Mouse (Mus musculus): ENCODE measurements at regions not wholly inside any gene's neighbourhood (a gene's known extent, or its start where the extent isn't known, plus 50 kb on each side); places are given as distances from the start of the nearest gene placed in this dataset.

GRCm38 (mm10) chr2:160208295-160208694 lies 125.7 kb downstream of the Gm826 start:
- Histone ChIP-seq H3K36me3 (ENCODE audit: control insufficient read depth in 1 of 2, insufficient read depth in 2 of 2, low read length in 2 of 2) (no peaks in the 10 kb centered on the region), H3K27ac (ENCODE audit: control insufficient read depth, low read depth, low read length) (no peak overlapping the region), H3K4me3 (ENCODE audit: control insufficient read depth in 1 of 2, insufficient read depth in 1 of 2, low read depth in 2 of 2, low read length in 2 of 2) (no peak overlapping the region), H3K9me3 (replicated peaks; ENCODE audit: insufficient read depth, low read length) (no peaks in the 10 kb centered on the region), H3K79me2 (ENCODE audit: control insufficient read depth, insufficient read depth, low read length, poor library complexity) (no peaks in the 10 kb centered on the region), H3K27me3 (ENCODE audit: control insufficient read depth in 1 of 2, insufficient read depth in 2 of 2, low read length in 2 of 2) (no peaks in the 10 kb centered on the region), H3K4me1 (ENCODE audit: control insufficient read depth in 1 of 2, insufficient read depth in 2 of 2, low read length in 2 of 2) (no peaks in the 10 kb centered on the region), H3K9ac (ENCODE audit: control insufficient read depth, low read depth, low read length, poor library complexity, severe bottlenecking) (no peak overlapping the region)
- no peak for DNase-seq (ENCODE audit: low read depth, low spot score)
- TF ChIP-seq TAL1 (IDR thresholded peaks at IDR 0.05; ENCODE audit: low read length): no peak
- TF ChIP-seq NELFE (IDR thresholded peaks at IDR 0.05; ENCODE audit: low read depth, low read length): no peak

- DNase-seq (ENCODE audit: low read depth, low spot score): no peak
Observed at GRCm38 (mm10) chr2:160207226-160207625, 126.7 kb downstream of the Gm826 start.

GRCm38 (mm10) chr2:160192661-160193060 lies 141.3 kb downstream of the Gm826 start:
- Histone ChIP-seq H3K4me1 (ENCODE audit: control insufficient read depth in 1 of 2, insufficient read depth in 2 of 2, low read length in 2 of 2) (no peaks in the 10 kb centered on the region), H3K27ac (ENCODE audit: control insufficient read depth, low read depth, low read length) (no peak overlapping the region), H3K9me3 (replicated peaks; ENCODE audit: insufficient read depth, low read length) (no peaks in the 10 kb centered on the region), H3K27me3 (ENCODE audit: control insufficient read depth in 1 of 2, insufficient read depth in 2 of 2, low read length in 2 of 2) (no peaks in the 10 kb centered on the region), H3K4me3 (ENCODE audit: control insufficient read depth in 1 of 2, insufficient read depth in 1 of 2, low read depth in 2 of 2, low read length in 2 of 2) (no peak overlapping the region), H3K9ac (ENCODE audit: control insufficient read depth, low read depth, low read length, poor library complexity, severe bottlenecking) (no peak overlapping the region), H3K36me3 (ENCODE audit: control insufficient read depth in 1 of 2, insufficient read depth in 2 of 2, low read length in 2 of 2) (no peaks in the 10 kb centered on the region), H3K79me2 (ENCODE audit: control insufficient read depth, insufficient read depth, low read length, poor library complexity) (no peaks in the 10 kb centered on the region)
- no peak for TF ChIP-seq POLR2AphosphoS5 (IDR thresholded peaks at IDR 0.05; ENCODE audit: borderline replicate concordance, low read depth, low read length)
- TF ChIP-seq NRF1 (IDR thresholded peaks at IDR 0.05; ENCODE audit: insufficient read depth, low read depth, low read length, poor library complexity, severe bottlenecking): no peak
- no peak for TF ChIP-seq CTCF (IDR thresholded peaks at IDR 0.05 in 2 of 3, conservative IDR thresholded peaks at IDR 0.05 in 1 of 3; ENCODE audit: control insufficient read depth in 1 of 3, insufficient read depth in 1 of 3, low read depth in 2 of 3, low read length in 3 of 3, poor library complexity in 1 of 3, severe bottlenecking in 1 of 3)
- no peak for TF ChIP-seq USF1 (IDR thresholded peaks at IDR 0.05; ENCODE audit: low read depth, low read length)
- TF ChIP-seq ZKSCAN1 (IDR thresholded peaks at IDR 0.05; ENCODE audit: low read depth, low read length): no peak
- no peak for TF ChIP-seq MYB (IDR thresholded peaks at IDR 0.05; ENCODE audit: low read depth, low read length)
- TF ChIP-seq ZNF384 (IDR thresholded peaks at IDR 0.05; ENCODE audit: low read depth, low read length): no peak
- no peak for TF ChIP-seq MYC (IDR thresholded peaks at IDR 0.05; ENCODE audit: low read depth, low read length)
- no peak for TF ChIP-seq TBP (IDR thresholded peaks at IDR 0.05; ENCODE audit: low read depth, low read length)
- no peak for TF ChIP-seq BHLHE40 (IDR thresholded peaks at IDR 0.05; ENCODE audit: borderline replicate concordance, low read depth, low read length)
- no peak for TF ChIP-seq POLR2A (IDR thresholded peaks at IDR 0.05; ENCODE audit: control insufficient read depth in 1 of 2, insufficient read depth in 1 of 2, low read depth in 1 of 2, low read length in 2 of 2, poor library complexity in 1 of 2)
- TF ChIP-seq HCFC1 (IDR thresholded peaks at IDR 0.05; ENCODE audit: low read depth, low read length): no peak
- no peak for TF ChIP-seq RAD21 (IDR thresholded peaks at IDR 0.05; ENCODE audit: low read depth, low read length)
- TF ChIP-seq TCF12 (IDR thresholded peaks at IDR 0.05; ENCODE audit: low read depth, low read length): no peak
- DNase-seq (ENCODE audit: low read depth, low spot score): no peak

More at GRCm38 (mm10) chr2:160207226-160207625, 126.7 kb downstream of the Gm826 start:
- H3K4me3 ChIP-seq (ENCODE audit: control insufficient read depth in 1 of 2, insufficient read depth in 1 of 2, low read depth in 2 of 2, low read length in 2 of 2): no peak overlapping the region
- TF ChIP-seq CTCF (IDR thresholded peaks at IDR 0.05 in 2 of 3, conservative IDR thresholded peaks at IDR 0.05 in 1 of 3; ENCODE audit: control insufficient read depth in 1 of 3, insufficient read depth in 1 of 3, low read depth in 2 of 3, low read length in 3 of 3, poor library complexity in 1 of 3, severe bottlenecking in 1 of 3) (no peak), MAX (IDR thresholded peaks at IDR 0.05; ENCODE audit: low read length) (no peak), SIN3A (IDR thresholded peaks at IDR 0.05; ENCODE audit: low read length) (no peak), GABPA (IDR thresholded peaks at IDR 0.05; ENCODE audit: low read depth, low read length) (no peak), POLR2AphosphoS5 (IDR thresholded peaks at IDR 0.05; ENCODE audit: borderline replicate concordance, low read depth, low read length) (no peak), TBP (IDR thresholded peaks at IDR 0.05; ENCODE audit: low read depth, low read length) (no peak), RAD21 (IDR thresholded peaks at IDR 0.05; ENCODE audit: low read depth, low read length) (no peak), EP300 (IDR thresholded peaks at IDR 0.05; ENCODE audit: low read depth in 1 of 2, low read length in 2 of 2) (no peak), TAL1 (IDR thresholded peaks at IDR 0.05; ENCODE audit: low read length) (no peak), POLR2AphosphoS2 (IDR thresholded peaks at IDR 0.05; ENCODE audit: low read length) (no peak)
- no peak overlapping the region for H3K9ac ChIP-seq (ENCODE audit: control insufficient read depth, low read depth, low read length, poor library complexity, severe bottlenecking)
- H3K9me3 ChIP-seq (replicated peaks; ENCODE audit: insufficient read depth, low read length): no peaks in the 10 kb centered on the region
- no peaks in the 10 kb centered on the region for H3K4me1 ChIP-seq (ENCODE audit: control insufficient read depth in 1 of 2, insufficient read depth in 2 of 2, low read length in 2 of 2)
- H3K79me2 ChIP-seq (ENCODE audit: control insufficient read depth, insufficient read depth, low read length, poor library complexity): no peaks in the 10 kb centered on the region
- H3K27ac ChIP-seq (ENCODE audit: control insufficient read depth, low read depth, low read length): no peak overlapping the region
- no peaks in the 10 kb centered on the region for H3K27me3 ChIP-seq (ENCODE audit: control insufficient read depth in 1 of 2, insufficient read depth in 2 of 2, low read length in 2 of 2)
- H3K36me3 ChIP-seq (ENCODE audit: control insufficient read depth in 1 of 2, insufficient read depth in 2 of 2, low read length in 2 of 2): no peaks in the 10 kb centered on the region

Measured in MEL (cell line).